Mouse (Mus musculus): ENCODE measurements at regions not wholly inside any gene's neighbourhood (a gene's known extent, or its start where the extent isn't known, plus 50 kb on each side); places are given as distances from the start of the nearest gene placed in this dataset.

- no peak for DNase-seq
Measured at GRCm38 (mm10) chr3:54443791-54444190, 82.9 kb downstream of the Postn start.

GRCm38 (mm10) chr3:54446889-54447288 lies 86.0 kb downstream of the Postn start:
- no peak for DNase-seq

GRCm38 (mm10) chr3:54457416-54457815 lies 96.5 kb downstream of the Postn start:
- no peak for DNase-seq

GRCm38 (mm10) chr3:54461366-54461765 lies 100.5 kb downstream of the Postn start:
- DNase-seq, result no peak

GRCm38 (mm10) chr3:54466097-54466496 lies 105.2 kb downstream of the Postn start:
- no peak for DNase-seq

GRCm38 (mm10) chr3:54474209-54474608 lies 113.3 kb downstream of the Postn start:
- DNase-seq, result no peak

- no peak for DNase-seq
Measured at GRCm38 (mm10) chr3:54475879-54476278, 115.0 kb downstream of the Postn start.

- DNase-seq, result no peak
Measured at GRCm38 (mm10) chr3:54477986-54478385, 117.1 kb downstream of the Postn start.

GRCm38 (mm10) chr3:54480251-54480650 lies 119.3 kb downstream of the Postn start:
- no peak for DNase-seq

GRCm38 (mm10) chr3:54487346-54487745 lies 126.4 kb downstream of the Postn start:
- DNase-seq, result no peak

- no peak for DNase-seq
Measured at GRCm38 (mm10) chr3:54487844-54488243, 126.9 kb downstream of the Postn start.

- peak; percentile 15 for DNase-seq
Measured at GRCm38 (mm10) chr3:54490249-54490900, 129.5 kb downstream of the Postn start.

- DNase-seq, result no peak
Measured at GRCm38 (mm10) chr3:54493567-54493966, 132.7 kb downstream of the Postn start.

GRCm38 (mm10) chr3:54504997-54505396 lies 144.1 kb downstream of the Postn start:
- DNase-seq, result no peak

GRCm38 (mm10) chr3:54507575-54507974 lies 146.7 kb downstream of the Postn start:
- DNase-seq, result no peak

GRCm38 (mm10) chr3:54508906-54509305 lies 148.0 kb downstream of the Postn start:
- DNase-seq, result no peak

GRCm38 (mm10) chr3:54517251-54517650 lies 156.3 kb downstream of the Postn start:
- no peak for DNase-seq

- DNase-seq, result peak; percentile 54
Measured at GRCm38 (mm10) chr3:54522716-54523115, 161.8 kb downstream of the Postn start.

GRCm38 (mm10) chr3:54526618-54527017 lies 165.7 kb downstream of the Postn start:
- DNase-seq, result no peak

- DNase-seq, result peak; percentile 6
Measured at GRCm38 (mm10) chr3:54528292-54528691, 164.3 kb upstream of the Supt20 start.

- DNase-seq, result peak; percentile 7
Measured at GRCm38 (mm10) chr3:54530251-54530650, 162.4 kb upstream of the Supt20 start.

GRCm38 (mm10) chr3:54535361-54535760 lies 157.2 kb upstream of the Supt20 start:
- no peak for DNase-seq

- DNase-seq, result no peak
Measured at GRCm38 (mm10) chr3:54538055-54538454, 154.6 kb upstream of the Supt20 start.

- no peak for DNase-seq
Measured at GRCm38 (mm10) chr3:54540540-54541080, 152.0 kb upstream of the Supt20 start.

- DNase-seq, result no peak
Measured at GRCm38 (mm10) chr3:54541389-54541788, 151.2 kb upstream of the Supt20 start.
